ENCODE assay signal across 8 mouse cellular contexts in the genomic region with DNA sequence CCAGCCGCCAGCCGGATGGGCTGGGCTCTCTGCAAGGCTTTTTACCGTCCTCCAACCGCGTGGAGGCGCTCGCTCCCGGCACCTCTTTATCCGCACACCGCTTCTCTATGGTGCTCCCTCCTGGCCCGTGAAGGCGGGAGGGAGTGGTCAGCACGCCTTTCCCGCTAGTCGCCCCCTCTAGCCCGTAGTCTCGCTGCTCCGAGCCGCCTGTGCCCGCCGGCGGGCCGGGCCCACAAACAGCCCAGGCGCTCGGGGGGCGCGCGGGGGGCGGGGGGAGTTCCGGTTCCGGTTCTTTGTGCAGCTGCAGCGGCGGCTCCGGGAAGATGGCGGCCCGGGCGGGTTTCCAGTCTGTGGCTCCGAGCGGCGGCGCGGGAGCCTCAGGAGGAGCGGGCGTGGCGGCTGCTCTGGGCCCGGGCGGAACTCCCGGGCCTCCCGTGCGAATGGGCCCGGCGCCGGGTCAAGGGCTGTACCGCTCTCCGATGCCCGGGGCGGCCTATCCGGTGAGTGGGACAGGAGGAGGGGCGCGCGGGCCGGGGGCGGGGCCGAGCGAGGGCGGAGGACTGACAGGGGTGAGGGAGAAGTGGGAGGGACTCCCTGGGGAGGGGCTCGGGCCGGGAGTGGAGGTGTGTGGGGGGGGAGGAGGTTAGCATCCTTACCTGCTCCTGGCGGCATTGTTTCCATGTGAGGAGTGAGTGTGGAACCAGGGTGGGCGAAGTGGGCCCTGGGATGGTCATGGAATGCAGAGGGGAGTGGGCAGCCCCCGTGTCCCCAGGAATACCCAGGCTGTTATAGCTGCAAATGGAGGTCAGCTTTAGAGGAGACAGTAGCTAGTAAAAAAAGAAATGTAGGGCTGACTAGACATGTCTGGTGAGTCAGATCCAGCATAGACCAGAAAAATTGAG. TPM values are rescaled to one million over a fixed set of nuclear protein-coding genes. Genes with fewer than 3 reads are reported as not detected.
DNase-seq lines count a peak whose midpoint lies in the region; ATAC-seq lines count a peak whose summit lies in the region.

Gene Smarcd1, plus strand, starts transcription at position 131 of the 902 bp plus-strand sequence.

- peak within 1 kb of the TSS; percentile 70 for H3K4me2 ChIP-seq in intestine, embryonic 14.5 days (ENCODE audit: low read length)

- H3K9ac ChIP-seq in intestine, embryonic 14.5 days (ENCODE audit: low read length): peak within 1 kb of the TSS; percentile 98

- intact Hi-C loops in left cerebral cortex, postnatal 14 days (cut with DNase I): no loop called here

- WGBS in intestine, embryonic 14.5 days: 1% methylated on average over 61 of the region's 71 CpGs

- ATAC-seq in intestine, embryonic 14.5 days (replicated peaks; ENCODE audit: low FRiP score, low TSS enrichment, low read depth): peak; percentile 94

- peaks cover 33% of the 10 kb centered on the region for H3K36me3 ChIP-seq in intestine, embryonic 14.5 days (ENCODE audit: control insufficient read depth, insufficient read depth, low read length)

- peak; percentile 94 to 98 for DNase-seq in adrenal gland, adult (ENCODE audit: inconsistent age in 2 of 2, low spot score in 1 of 2)
- DNase-seq in embryo, embryonic 10.5 days (ENCODE audit: low spot score): peak; percentile 97
- DNase-seq in gastrocnemius, postnatal 25 days: peak; percentile 91
- DNase-seq in intestine, embryonic 14.5 days (ENCODE audit: low spot score): peak; percentile 99
- peak; percentile 95 to 97 for DNase-seq in left cerebral cortex, postnatal 14 days (ENCODE audit: low spot score in 2 of 2)
- peak; percentile 98 for DNase-seq in mesoderm, embryonic 11.5 days (ENCODE audit: low read depth, low spot score)
- DNase-seq in right cerebral cortex, postnatal 36 days (ENCODE audit: low spot score in 2 of 2): peak; percentile 89 to 91
- DNase-seq in yolk sac, embryonic 10.5 days (ENCODE audit: low spot score): peak; percentile 95

- H3K4me1 ChIP-seq in intestine, embryonic 14.5 days (replicated peaks; ENCODE audit: control insufficient read depth, insufficient read depth, low read length): peaks cover 17% of the 10 kb centered on the region

- H3K4me3 ChIP-seq in intestine, embryonic 14.5 days (ENCODE audit: low read depth, low read length): peak within 1 kb of the TSS; percentile 81

- no peaks in the 10 kb centered on the region for H3K9me3 ChIP-seq in intestine, embryonic 14.5 days (ENCODE audit: control insufficient read depth, low read length)

- H3K27me3 ChIP-seq in intestine, embryonic 14.5 days (replicated peaks; ENCODE audit: control insufficient read depth, insufficient read depth, low read length): 0 out of 2 replicates have a peak, but pooled peaks cover 6% of the 10 kb centered on the region

- H3K27ac ChIP-seq in intestine, embryonic 14.5 days (ENCODE audit: low read depth): peak within 1 kb of the TSS; percentile 96

RNA-seq across cellular contexts. Expression of gene Smarcd1, which starts in this region (rescaled TPM):
- total RNA-seq in gastrocnemius, postnatal 25 days (2021): 1 to 10 TPM; 4.6 to 5.9 TPM
- 39.0 and 42.3 TPM in 2 replicates for polyA plus RNA-seq in intestine, embryonic 14.5 days (2014; fragmentation: Nextera tagmentation; extraction: Ambion mirVana)
- 100 to 1,000 TPM; 142 to 143 TPM for total RNA-seq in left cerebral cortex, postnatal 14 days (2021)

Comparison
In these comparisons a context has a peak if more than half of its experiments do, and no peak if none do; other contexts are left out.
1. Peak in every context shown above with its lines: DNase-seq, ATAC-seq, H3K4me3 ChIP-seq and H3K27ac ChIP-seq.
2. RNA of gene Smarcd1 (total RNA-seq): 142 to 143 TPM in left cerebral cortex, postnatal 14 days; 4.6 to 5.9 TPM in gastrocnemius, postnatal 25 days; every median in the first group is over 10 times any median in the second.